ENCODE assay signal across 8 mouse cellular contexts in the genomic region with DNA sequence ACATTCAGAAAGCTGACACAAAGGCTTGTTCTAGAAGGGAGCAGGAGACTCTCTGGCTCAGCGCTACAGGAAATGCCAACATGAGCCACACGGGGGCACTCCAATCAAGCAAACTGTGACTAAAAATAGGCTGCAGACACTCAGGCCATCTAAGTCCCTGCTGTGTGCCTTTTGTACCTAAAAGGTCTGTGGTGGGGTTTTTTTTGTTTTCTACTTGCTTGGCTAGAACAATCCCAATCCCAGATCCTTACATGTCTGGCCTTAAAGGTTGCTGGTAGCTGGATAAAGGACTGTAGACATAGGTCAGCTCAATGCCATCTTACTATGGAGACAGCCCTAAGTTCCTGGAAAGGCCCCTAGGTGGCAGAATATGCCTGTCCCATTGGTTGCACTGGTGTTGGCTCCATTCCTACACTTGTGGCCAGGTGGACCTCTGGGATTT. TPM values are rescaled to one million over a fixed set of nuclear protein-coding genes. Genes with fewer than 3 reads are reported as not detected.
DNase-seq lines count a peak whose midpoint lies in the region; ATAC-seq and TF ChIP-seq lines count a peak whose summit lies in the region.

No protein-coding gene starts in this region.

- no peak for TF ChIP-seq POLR2A in thymus, adult 2 months (IDR thresholded peaks at IDR 0.05; ENCODE audit: control insufficient read depth, extremely low read depth, insufficient read depth, low read length, poor library complexity)

- H3K4me3 ChIP-seq in thymus, adult 2 months (ENCODE audit: control insufficient read depth, insufficient read depth, low read length) = no peak overlapping the region
- H3K4me3 ChIP-seq in forebrain, embryonic 15.5 days = no peak overlapping the region
- H3K4me3 ChIP-seq in midbrain, embryonic 13.5 days (replicated peaks) = no peak overlapping the region

- ATAC-seq in forebrain, embryonic 15.5 days (replicated peaks) = peak; percentile 75
- peak; percentile 46 for ATAC-seq in inflammation-experienced regulatory T-cells, adult 6 months
- ATAC-seq in midbrain, embryonic 13.5 days = peak; percentile 88

- H3K27me3 ChIP-seq in thymus, adult 2 months (ENCODE audit: control insufficient read depth, insufficient read depth, low read length) = no peaks in the 10 kb centered on the region
- H3K27me3 ChIP-seq in forebrain, embryonic 15.5 days = no peaks in the 10 kb centered on the region
- H3K27me3 ChIP-seq in midbrain, embryonic 13.5 days = no peaks in the 10 kb centered on the region

- H3K9ac ChIP-seq in forebrain, embryonic 15.5 days (replicated peaks) = no peak overlapping the region
- no peak overlapping the region for H3K9ac ChIP-seq in midbrain, embryonic 13.5 days (replicated peaks)

- whole genome bisulfite sequencing in thymus, adult 2 months = 0% methylated on average over 2 of the region's 2 CpGs
- WGBS in forebrain, embryonic 15.5 days = 0% methylated on average over 2 of the region's 2 CpGs
- WGBS in midbrain, embryonic 13.5 days = 0% methylated on average over 2 of the region's 2 CpGs

- H3K4me2 ChIP-seq in forebrain, embryonic 15.5 days (replicated peaks) = no peak overlapping the region
- H3K4me2 ChIP-seq in midbrain, embryonic 13.5 days (replicated peaks) = no peak overlapping the region

- H3K27ac ChIP-seq in thymus, adult 2 months (ENCODE audit: control insufficient read depth, insufficient read depth, low read length) = no peak overlapping the region
- no peak overlapping the region for H3K27ac ChIP-seq in forebrain, embryonic 15.5 days (replicated peaks)
- no peak overlapping the region for H3K27ac ChIP-seq in midbrain, embryonic 13.5 days

- intact Hi-C loops in left cerebral cortex, postnatal 10 days (cut with DNase I) = no loop called here

- DNase-seq in thymus, adult 2 months = peak; percentile 49
- DNase-seq in thymus, adult 18-20 months = no peak
- DNase-seq in cerebellum, adult 11-12 months = peak; percentile 85
- peak; percentile 69 to 74 for DNase-seq in left cerebral cortex, postnatal 10 days (ENCODE audit: extremely low spot score in 1 of 2, low spot score in 2 of 2)
- peak; percentile 14 to 63 for DNase-seq in spleen, postnatal 10 days (ENCODE audit: low spot score in 2 of 2)

- H3K4me1 ChIP-seq in thymus, adult 2 months (replicated peaks; ENCODE audit: control insufficient read depth, insufficient read depth, low read length) = no peaks in the 10 kb centered on the region
- H3K4me1 ChIP-seq in forebrain, embryonic 15.5 days = no peaks in the 10 kb centered on the region
- H3K4me1 ChIP-seq in midbrain, embryonic 13.5 days (replicated peaks) = no peaks in the 10 kb centered on the region

- H3K9me3 ChIP-seq in forebrain, embryonic 15.5 days = no peaks in the 10 kb centered on the region
- H3K9me3 ChIP-seq in midbrain, embryonic 13.5 days = no peaks in the 10 kb centered on the region

- TF ChIP-seq CTCF in thymus, adult 2 months (IDR thresholded peaks at IDR 0.05; ENCODE audit: borderline replicate concordance, control insufficient read depth, extremely low read depth, insufficient read depth, low read length, poor library complexity) = no peak

- no peaks in the 10 kb centered on the region for H3K36me3 ChIP-seq in thymus, adult 2 months (ENCODE audit: control insufficient read depth, insufficient read depth, low read length)
- no peaks in the 10 kb centered on the region for H3K36me3 ChIP-seq in forebrain, embryonic 15.5 days
- no peaks in the 10 kb centered on the region for H3K36me3 ChIP-seq in midbrain, embryonic 13.5 days

RNA-seq across cellular contexts. Expression of a gene that starts 17.6 kb away (rescaled TPM):
- polyA plus RNA-seq in thymus, adult 2 months (2012; rRNA removed) = 0.11 and 0.84 TPM in 2 replicates
- polyA plus RNA-seq in forebrain, embryonic 15.5 days (2015; fragmentation: Nextera tagmentation; extraction: Ambion mirVana) = 116 TPM in 2 replicates
- polyA plus RNA-seq in inflammation-experienced regulatory T-cells, adult 6 months (2017; shearing (Covaris generic)) = under 1 TPM in 1 of 3 experiments, not detected in 2; 0.09 TPM
- total RNA-seq in left cerebral cortex, postnatal 10 days (2021) = 100 to 1,000 TPM; 119 to 126 TPM
- polyA plus RNA-seq in midbrain, embryonic 13.5 days (2015; fragmentation: Nextera tagmentation; extraction: Ambion mirVana) = 224 and 225 TPM in 2 replicates

Comparison
In these comparisons a context has a peak if more than half of its experiments do, and no peak if none do; other contexts are left out.
1. DNase-seq: peak in thymus, adult 2 months (single experiment), cerebellum, adult 11-12 months (single experiment), left cerebral cortex, postnatal 10 days (2 of 2) and spleen, postnatal 10 days (2 of 2); none in thymus, adult 18-20 months (0 of 2).
2. RNA of a gene that starts 17.6 kb away (polyA plus RNA-seq): 224 to 225 TPM in midbrain, embryonic 13.5 days and 116 TPM in forebrain, embryonic 15.5 days; 0.11 to 0.84 TPM in thymus, adult 2 months and 0.09 TPM in inflammation-experienced regulatory T-cells, adult 6 months; every median in the first group is over 10 times any median in the second.
3. Peak in every context shown above with its lines, with median percentiles within 50 percentile points of each other: ATAC-seq.